Mouse (Mus musculus) R1 (cell line): ENCODE results near the gene Myo10.
"Not testable (repeated sequence)": the region's sequence is repeated elsewhere in the genome, so short reads cannot be mapped to it uniquely, and the experiment has no call there.

Experiments
- DNase-seq: peaks from one replicate; pipeline ENCODE4 v3.0.0-alpha.2; 2018; ENCODE audit warnings: low read depth, low spot score

The Myo10 gene

GRCm38 (mm10) chr15:25690066-25690745 is 67.9 kb downstream of the Myo10 start:
- DNase-seq, result peak; percentile 30

DNA sequence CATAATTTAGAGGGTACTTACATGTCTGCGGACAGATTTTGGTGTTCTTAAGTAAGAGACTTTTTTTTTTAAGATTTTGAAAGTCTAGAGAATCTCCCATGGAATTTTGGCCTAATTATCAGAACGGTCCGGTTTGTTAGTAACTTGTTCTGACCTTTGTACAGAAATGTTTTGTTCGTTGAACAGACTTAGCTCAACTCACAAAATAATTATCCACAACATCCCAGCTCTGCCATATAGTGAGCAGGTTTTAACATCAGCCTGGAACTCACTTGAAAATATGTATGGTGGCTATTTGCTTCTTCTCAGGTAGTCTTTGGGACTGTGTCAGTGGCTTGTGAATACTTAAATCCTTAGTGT is 68.4 kb downstream of the Myo10 start:
- DNase-seq, result no peak

DNA sequence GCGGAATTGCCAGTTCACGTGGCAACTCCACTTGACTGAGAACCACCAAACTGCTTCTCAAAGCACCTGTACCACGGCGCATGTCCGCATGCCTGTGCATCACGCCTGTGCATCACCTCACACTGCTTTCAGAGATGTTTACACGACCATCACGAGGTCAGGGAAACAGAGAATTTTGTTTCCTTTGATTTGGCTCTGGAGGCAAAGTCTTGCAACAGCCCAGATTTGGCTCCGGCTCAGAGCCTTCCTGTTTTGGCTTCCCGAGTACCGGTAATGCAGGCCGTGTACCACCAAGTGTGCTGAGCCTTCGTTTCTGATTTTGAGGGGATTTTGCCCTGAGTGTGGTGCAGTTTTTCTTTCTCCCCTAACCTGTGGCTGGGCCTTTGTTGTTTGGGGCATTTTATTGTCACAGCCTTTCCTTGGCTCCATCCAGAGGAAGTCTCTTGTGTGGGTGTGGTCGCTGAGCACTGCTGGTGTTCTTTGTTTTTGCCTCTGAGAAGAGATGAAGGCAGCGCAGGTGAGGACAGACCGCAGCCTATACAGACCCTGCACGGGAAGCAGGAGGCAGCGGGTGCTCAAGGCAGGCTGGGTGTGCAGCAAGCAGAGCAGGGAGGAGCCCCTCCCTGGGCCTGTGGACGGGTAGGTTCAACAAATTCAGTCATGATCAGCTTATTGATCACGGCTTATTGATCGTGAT is 70.1 kb downstream of the Myo10 start:
- peak; percentile 93 for DNase-seq

DNA sequence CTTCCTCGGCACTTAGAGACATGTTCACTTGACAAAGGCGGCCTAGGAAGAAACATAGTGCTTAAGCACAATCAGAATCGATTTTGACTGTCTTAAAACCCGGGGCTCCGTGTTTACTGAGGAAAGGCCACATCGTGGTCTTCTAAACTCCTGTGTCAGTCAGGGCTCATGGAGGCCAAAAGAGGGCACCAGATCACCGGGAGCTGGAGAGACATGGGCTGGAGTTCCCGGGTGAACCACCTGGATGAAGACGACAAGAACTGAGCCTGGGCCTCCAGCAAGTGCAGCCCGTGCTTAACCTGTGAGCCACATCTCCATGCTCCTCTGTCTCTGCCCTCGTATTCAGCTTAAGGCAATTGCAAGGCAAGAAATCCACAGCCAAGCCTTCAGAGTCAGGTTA is 71.4 kb downstream of the Myo10 start:
- DNase-seq, result peak; percentile 34

- no peak for DNase-seq
Observed at GRCm38 (mm10) chr15:25694749-25695148, 72.4 kb downstream of the Myo10 start.

- no peak for DNase-seq
Observed at GRCm38 (mm10) chr15:25695253-25695652, 72.9 kb downstream of the Myo10 start.

DNA sequence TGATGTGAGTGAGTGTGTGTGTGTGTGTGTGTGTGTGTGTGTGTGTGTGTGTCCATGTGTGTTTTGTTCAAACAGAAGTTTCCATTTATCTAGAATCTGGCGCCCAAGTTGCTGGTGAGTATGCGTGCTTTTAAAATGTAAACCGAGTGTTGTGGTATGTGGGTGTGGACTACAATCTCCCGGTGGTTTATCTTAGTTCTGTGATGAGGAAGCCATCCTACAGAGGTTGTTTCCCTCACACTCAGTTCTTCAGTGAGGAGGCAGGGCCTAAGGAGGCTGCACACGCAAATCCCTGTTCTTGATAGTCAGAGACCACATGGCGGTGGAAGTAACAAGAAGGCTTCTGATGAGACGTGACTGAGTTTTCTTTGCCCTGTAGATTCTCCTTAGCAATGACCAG is 73.6 kb downstream of the Myo10 start:
- peak; percentile 58 for DNase-seq

DNA sequence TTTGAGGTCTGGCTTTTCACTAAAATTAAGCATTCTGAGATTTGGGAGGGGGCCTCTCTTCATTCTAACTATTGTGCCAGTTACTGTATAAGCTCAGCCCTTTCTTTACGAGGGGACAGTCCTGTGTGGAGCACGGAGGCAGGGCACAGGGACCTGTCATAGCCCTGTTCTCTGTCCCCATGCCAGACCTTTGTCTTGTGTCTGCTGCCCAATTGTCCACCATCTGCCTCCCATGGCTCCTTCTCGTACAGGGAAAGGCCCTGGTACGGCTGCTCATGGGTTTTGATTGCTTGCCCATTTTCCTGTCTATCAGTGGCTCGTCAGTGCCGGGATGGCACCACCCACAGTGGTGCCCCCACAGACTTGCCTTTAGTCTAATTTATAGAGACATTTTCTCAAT is 74.3 kb downstream of the Myo10 start:
- no peak for DNase-seq

GRCm38 (mm10) chr15:25699032-25699557 is 76.8 kb downstream of the Myo10 start:
- DNase-seq, result no peak

DNA sequence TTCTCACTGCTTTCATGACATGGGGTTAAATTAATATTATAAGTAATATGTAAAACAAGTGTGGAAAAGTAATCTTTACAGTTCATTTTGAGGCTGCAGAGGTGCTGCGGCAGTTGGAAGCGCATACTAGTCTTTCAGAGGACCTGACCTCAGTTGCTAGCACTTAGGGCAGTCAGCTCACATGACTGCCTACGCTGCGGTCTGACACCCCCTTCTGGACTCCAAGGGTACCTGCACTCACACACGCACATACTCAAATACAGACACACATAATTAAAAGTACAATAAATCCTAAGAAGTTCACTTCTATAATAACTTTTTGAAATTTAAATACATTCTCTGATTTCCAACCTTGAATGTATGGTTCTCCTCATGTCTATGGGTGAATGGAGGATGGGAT is 80.3 kb downstream of the Myo10 start:
- DNase-seq, result peak; percentile 54

- DNase-seq, result no peak
Observed at GRCm38 (mm10) chr15:25704809-25705585, 82.7 kb downstream of the Myo10 start.

- DNase-seq, result peak; percentile 40
Observed at GRCm38 (mm10) chr15:25706874-25707554, 84.7 kb downstream of the Myo10 start.

GRCm38 (mm10) chr15:25707891-25708290 is 85.6 kb downstream of the Myo10 start:
- no peak for DNase-seq

DNA sequence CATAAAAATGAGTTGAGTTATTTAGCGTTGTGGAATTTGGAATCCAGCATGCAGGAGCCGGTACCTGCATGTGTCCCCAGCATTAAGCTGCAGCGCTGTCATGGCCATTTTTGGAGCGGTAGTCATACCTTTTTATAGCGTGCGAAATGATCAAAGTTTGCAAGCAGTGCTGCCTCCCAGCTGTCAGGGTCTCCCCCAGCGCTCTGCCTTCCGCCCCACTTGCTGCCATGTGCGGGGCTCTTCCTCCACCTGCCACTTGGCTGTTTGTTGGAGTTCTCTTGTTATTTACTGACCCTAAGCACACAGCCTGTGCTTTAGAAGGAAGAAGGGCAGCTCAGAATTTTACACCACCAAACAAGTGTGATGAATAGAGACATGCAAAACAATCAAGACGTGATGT is 88.6 kb downstream of the Myo10 start:
- no peak for DNase-seq

- no peak for DNase-seq
Observed at GRCm38 (mm10) chr15:25712877-25713276, 90.6 kb downstream of the Myo10 start.

- DNase-seq, result peak; percentile 75
Observed at GRCm38 (mm10) chr15:25713587-25714361, 91.4 kb downstream of the Myo10 start.

DNA sequence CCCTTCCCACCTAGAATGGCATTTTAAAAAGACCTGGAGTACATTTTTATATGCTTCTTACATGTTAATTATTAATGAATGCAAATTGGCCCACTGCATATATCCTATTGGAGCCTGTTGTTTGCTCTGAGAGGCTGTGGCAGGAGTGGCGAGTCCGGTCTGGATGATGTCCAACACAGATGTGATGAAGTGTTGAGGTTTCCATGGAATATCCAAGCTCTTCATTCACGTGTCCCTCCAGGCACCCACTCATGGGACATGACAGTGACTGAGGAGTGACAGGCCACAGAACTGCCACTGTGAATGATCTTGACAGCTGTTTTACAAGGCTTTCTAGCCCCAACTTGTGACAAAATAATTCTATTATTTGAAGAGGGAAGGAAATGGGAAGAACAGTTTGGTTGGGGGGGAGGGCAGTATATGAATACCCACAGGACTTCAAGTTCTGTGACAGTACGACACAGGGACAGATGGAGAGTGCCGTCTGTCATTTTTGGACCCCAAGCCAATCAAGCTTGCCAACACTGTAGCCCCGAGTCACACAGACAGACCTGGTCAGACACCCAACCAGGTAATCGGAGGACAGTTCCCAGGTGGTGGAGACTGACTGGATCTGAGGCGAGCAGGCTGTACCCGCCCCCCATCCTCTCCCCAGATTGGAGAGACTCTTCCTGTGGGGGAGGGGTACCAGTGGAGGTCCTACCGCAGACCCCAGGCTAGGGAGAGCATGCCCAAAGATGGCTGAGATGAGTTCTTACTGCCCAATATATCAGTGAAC is 93.1 kb downstream of the Myo10 start:
- no peak for DNase-seq

- no peak for DNase-seq
Observed at GRCm38 (mm10) chr15:25715996-25716395, 93.7 kb downstream of the Myo10 start.

GRCm38 (mm10) chr15:25717006-25717405 is 94.7 kb downstream of the Myo10 start:
- peak; percentile 85 for DNase-seq

DNA sequence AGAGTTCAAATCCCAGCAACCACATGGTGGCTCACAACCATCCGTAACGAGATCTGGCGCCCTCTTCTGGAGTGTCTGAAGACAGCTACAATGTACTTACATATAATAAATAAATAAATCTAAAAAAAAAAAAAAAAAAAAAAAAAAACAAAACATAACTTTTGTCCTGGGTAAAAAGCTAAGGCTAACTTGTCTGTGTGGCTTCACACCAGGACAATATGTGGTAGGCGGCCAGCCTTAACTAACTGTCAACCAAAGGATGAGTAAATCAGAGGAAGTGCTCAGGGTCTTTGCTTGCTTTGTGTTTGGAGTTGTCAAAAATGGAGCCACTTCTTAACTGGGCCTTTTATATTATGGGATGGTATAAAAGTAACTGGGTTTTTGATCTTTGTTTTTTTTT is 95.8 kb downstream of the Myo10 start:
- not testable (repeated sequence) for DNase-seq
